Mouse (Mus musculus) CH12.LX (cell line): ENCODE results near the gene Fam102b.

Experiments used
- CHD1 ChIP-seq: IDR thresholded peaks from 2 replicates; pipeline ENCODE4 v1.6.1; 2012; ENCODE audit warnings: low read depth, low read length, improper control_type of control experiment, inconsistent platforms
- CTCF ChIP-seq, 2 experiments: IDR thresholded peaks in 1 of 2; conservative IDR thresholded peaks in 1 of 2; 2 replicates each; pipeline ENCODE4 v1.5.1; 2011 to 2012; ENCODE audit warnings: low read depth in 2 of 2, low read length in 2 of 2, improper control_type of control experiment in 1 of 2, inconsistent platforms in 1 of 2, mild to moderate bottlenecking in 1 of 2, moderate library complexity in 1 of 2
- EP300 ChIP-seq: IDR thresholded peaks from 2 replicates; pipeline ENCODE4 v1.6.1; 2011; ENCODE audit warnings: low read length, improper control_type of control experiment
- HCFC1 ChIP-seq: IDR thresholded peaks from 2 replicates; pipeline ENCODE4 v1.6.1; 2012; ENCODE audit warnings: low read depth, mild to moderate bottlenecking, inconsistent platforms, low read length, improper control_type of control experiment
- KAT2A ChIP-seq: IDR thresholded peaks from 2 replicates; pipeline ENCODE4 v1.6.1; 2012; ENCODE audit warnings: low read length, improper control_type of control experiment, inconsistent platforms; ENCODE audit not compliant: insufficient replicate concordance
- MEF2A ChIP-seq: IDR thresholded peaks from 2 replicates; pipeline ENCODE4 v1.6.1; 2014; ENCODE audit warnings: low read depth, mild to moderate bottlenecking, inconsistent platforms, low read length, improper control_type of control experiment, borderline replicate concordance
- NRF1 ChIP-seq: IDR thresholded peaks from 2 replicates; pipeline ENCODE4 v1.6.1; 2014; ENCODE audit warnings: low read depth, mild to moderate bottlenecking, inconsistent platforms, low read length, improper control_type of control experiment, moderate library complexity
- POLR2A ChIP-seq: IDR thresholded peaks from 2 replicates; pipeline ENCODE4 v1.6.1; 2011; ENCODE audit warnings: low read depth, mild to moderate bottlenecking, improper control_type of control experiment, low read length
- RAD21 ChIP-seq: IDR thresholded peaks from 2 replicates; pipeline ENCODE4 v1.6.1; 2011; ENCODE audit warnings: low read depth, mild to moderate bottlenecking, low read length, improper control_type of control experiment, moderate library complexity
- UBTF ChIP-seq: IDR thresholded peaks from 2 replicates; pipeline ENCODE4 v1.6.1; 2012; ENCODE audit warnings: low read depth, mild to moderate bottlenecking, inconsistent platforms, low read length, improper control_type of control experiment, moderate library complexity
- USF1 ChIP-seq: IDR thresholded peaks from 2 replicates; pipeline ENCODE4 v1.6.1; 2014; ENCODE audit warnings: low read depth, mild to moderate bottlenecking, inconsistent platforms, low read length, improper control_type of control experiment
- USF2 ChIP-seq: conservative IDR thresholded peaks from 2 replicates; pipeline ENCODE4 v1.6.1; 2011; ENCODE audit warnings: low read depth, low read length, improper control_type of control experiment
- ZC3H11A ChIP-seq: IDR thresholded peaks from 2 replicates; pipeline ENCODE4 v1.6.1; 2012; ENCODE audit warnings: low read depth, mild to moderate bottlenecking, inconsistent platforms, low read length, improper control_type of control experiment
- ZMIZ1 ChIP-seq: IDR thresholded peaks from 2 replicates; pipeline ENCODE4 v1.6.1; 2012; ENCODE audit warnings: low read depth, mild to moderate bottlenecking, inconsistent platforms, low read length, improper control_type of control experiment

- TF ChIP-seq CTCF (conservative IDR thresholded peaks at IDR 0.05 in 1 of 2, IDR thresholded peaks at IDR 0.05 in 1 of 2; ENCODE audit: low read depth in 2 of 2, low read length in 2 of 2) (no peak), EP300 (no peak), CHD1 (no peak), ZC3H11A (no peak), POLR2A (no peak), NRF1 (no peak), KAT2A (no peak), RAD21 (no peak), MEF2A (no peak), ZMIZ1 (no peak), USF2 (no peak), USF1 (no peak), HCFC1 (no peak), UBTF (no peak)
Observed at GRCm38 (mm10) chr3:108957976-108958375, 69.4 kb downstream of the Fam102b start.
